Mouse (Mus musculus) megakaryocyte, embryonic 14.5 days (primary cell): ENCODE results near the gene E2f8. TPM values are rescaled to one million over a fixed set of nuclear protein-coding genes. Genes with fewer than 3 reads are reported as not detected.

ENCODE experiments used
- H3K27me3 ChIP-seq: replicated peaks from 2 replicates; pipeline ENCODE3; 2012; ENCODE audit warnings: inconsistent platforms
- H3K36me3 ChIP-seq: replicated peaks from 2 replicates; pipeline ENCODE3; 2012; ENCODE audit warnings: low read length, inconsistent platforms, mixed read lengths
- H3K4me1 ChIP-seq: 2 replicates; pipeline ENCODE4 v1.6.1; 2012; ENCODE audit warnings: inconsistent platforms
- H3K4me3 ChIP-seq: replicated peaks from 2 replicates; pipeline ENCODE3; 2012; ENCODE audit warnings: moderate library complexity, mild to moderate bottlenecking, inconsistent platforms
- H3K9me3 ChIP-seq: 2 replicates; pipeline ENCODE4 v1.6.1; 2012; ENCODE audit warnings: inconsistent platforms
- FLI1 ChIP-seq: IDR thresholded peaks from 2 replicates; pipeline ENCODE4 v1.6.1; 2012; ENCODE audit warnings: low read length, inconsistent platforms, mixed read lengths
- GATA1 ChIP-seq: IDR thresholded peaks from 3 replicates; pipeline ENCODE4 v1.6.1; 2012; ENCODE audit warnings: mixed read lengths, low read length, inconsistent platforms, borderline replicate concordance
- polyA plus RNA-seq: library from polyadenylated mRNA; stranded (reverse); fragments of >175 nt; gene quantifications from 2 replicates; pipeline ENCODE4 v1.2.3, GENCODE M21; 2012; ENCODE audit warnings: low replicate concordance; ENCODE audit not compliant: insufficient read depth

E2f8 gene
- polyA plus RNA-seq, 1 experiment: 23.0 TPM

- Histone ChIP-seq H3K9me3 (no peaks in the 10 kb centered on the region), H3K4me3 (no peak overlapping the region), H3K27me3 (peaks cover 28% of the 10 kb centered on the region), H3K36me3 (no peaks in the 10 kb centered on the region), H3K4me1 (peaks cover 76% of the 10 kb centered on the region)
- TF ChIP-seq GATA1: no peak
- no peak for TF ChIP-seq FLI1
Observed at GRCm38 (mm10) chr7:48894152-48894551, 12.8 kb upstream of the E2f8 start.

- H3K36me3 ChIP-seq: no peaks in the 10 kb centered on the region
- H3K9me3 ChIP-seq: no peaks in the 10 kb centered on the region
- H3K27me3 ChIP-seq: peaks cover 26% of the 10 kb centered on the region
- H3K4me3 ChIP-seq: no peak overlapping the region
- TF ChIP-seq FLI1 (no peak), GATA1 (no peak)
- H3K4me1 ChIP-seq: peaks cover 76% of the 10 kb centered on the region
Observed at GRCm38 (mm10) chr7:48893093-48893492, 11.7 kb upstream of the E2f8 start.

- Histone ChIP-seq H3K4me1 (peaks cover 60% of the 10 kb centered on the region), H3K9me3 (no peaks in the 10 kb centered on the region), H3K36me3 (no peaks in the 10 kb centered on the region), H3K4me3 (no peak overlapping the region), H3K27me3 (peaks cover 19% of the 10 kb centered on the region)
- TF ChIP-seq FLI1 (no peak), GATA1 (no peak)
Observed at GRCm38 (mm10) chr7:48891029-48891428, 9.6 kb upstream of the E2f8 start.

GRCm38 (mm10) chr7:48888751-48889150 lies 7.4 kb upstream of the E2f8 start:
- Histone ChIP-seq H3K27me3 (peaks cover 25% of the 10 kb centered on the region), H3K36me3 (no peaks in the 10 kb centered on the region), H3K4me3 (no peak overlapping the region), H3K9me3 (no peaks in the 10 kb centered on the region), H3K4me1 (peaks cover 52% of the 10 kb centered on the region)
- TF ChIP-seq GATA1 (no peak), FLI1 (no peak)

- H3K9me3 ChIP-seq: no peaks in the 10 kb centered on the region
- no peak overlapping the region for H3K4me3 ChIP-seq
- no peaks in the 10 kb centered on the region for H3K36me3 ChIP-seq
- H3K27me3 ChIP-seq: peaks cover 25% of the 10 kb centered on the region
- H3K4me1 ChIP-seq: peaks cover 52% of the 10 kb centered on the region
- no peak for TF ChIP-seq FLI1
- TF ChIP-seq GATA1: no peak
Observed at GRCm38 (mm10) chr7:48887973-48888372, 6.6 kb upstream of the E2f8 start.

GRCm38 (mm10) chr7:48884266-48884611 lies 2.8 kb upstream of the E2f8 start:
- TF ChIP-seq GATA1 (no peak), FLI1 (no peak)
- no peaks in the 10 kb centered on the region for H3K9me3 ChIP-seq
- peaks cover 24% of the 10 kb centered on the region for H3K27me3 ChIP-seq
- no peaks in the 10 kb centered on the region for H3K36me3 ChIP-seq
- peak overlapping the region; percentile 8 for H3K4me3 ChIP-seq
- peaks cover 58% of the 10 kb centered on the region for H3K4me1 ChIP-seq

- Histone ChIP-seq H3K4me1 (peaks cover 59% of the 10 kb centered on the region), H3K36me3 (no peaks in the 10 kb centered on the region), H3K9me3 (no peaks in the 10 kb centered on the region), H3K4me3 (peak overlapping the region; percentile 8), H3K27me3 (peaks cover 21% of the 10 kb centered on the region)
- TF ChIP-seq GATA1: no peak
- TF ChIP-seq FLI1: no peak
Observed at GRCm38 (mm10) chr7:48883525-48884265, 2.3 kb upstream of the E2f8 start.

GRCm38 (mm10) chr7:48881971-48882609 lies 694 bp upstream of the E2f8 start:
- peaks cover 19% of the 10 kb centered on the region for H3K27me3 ChIP-seq
- H3K9me3 ChIP-seq: no peaks in the 10 kb centered on the region
- TF ChIP-seq GATA1 (no peak), FLI1 (no peak)

GRCm38 (mm10) chr7:48880591-48881481 lies 560 bp downstream of the E2f8 start:
- TF ChIP-seq FLI1 (peak; percentile 20; the same call in 1 of the 2 replicates), GATA1 (no peak)
- Histone ChIP-seq H3K27me3 (peaks cover 14% of the 10 kb centered on the region), H3K4me3 (peak overlapping the region; percentile 95), H3K4me1 (peaks cover 78% of the 10 kb centered on the region), H3K9me3 (no peaks in the 10 kb centered on the region), H3K36me3 (peaks cover 26% of the 10 kb centered on the region)

More at GRCm38 (mm10) chr7:48881971-48882609, 694 bp upstream of the E2f8 start:
- Histone ChIP-seq H3K36me3 (peaks cover 15% of the 10 kb centered on the region), H3K4me1 (peaks cover 65% of the 10 kb centered on the region), H3K4me3 (peak overlapping the region; percentile 95)

- peak overlapping the region; percentile 95 for H3K4me3 ChIP-seq
- no peaks in the 10 kb centered on the region for H3K9me3 ChIP-seq
- TF ChIP-seq GATA1: no peak
- no peak for TF ChIP-seq FLI1
- H3K27me3 ChIP-seq: peaks cover 7% of the 10 kb centered on the region
- H3K4me1 ChIP-seq: peaks cover 86% of the 10 kb centered on the region
- H3K36me3 ChIP-seq: peaks cover 39% of the 10 kb centered on the region
Observed at GRCm38 (mm10) chr7:48879574-48879973, 1.8 kb downstream of the E2f8 start.
